Comparison of ENCODE assay signal across 24 mouse cellular contexts in genomic region chr5:101557156-101557555, GRCm38 (mm10).
DNase-seq lines count a peak whose midpoint lies in the region; ATAC-seq and TF ChIP-seq lines count a peak whose summit lies in the region.
"Had no signal": no experiment of that assay in that cellular context is flagged by ENCODE, and none has a peak within 500 bp of the region (broad histone marks: within the 10 kb centered on the region; RNA-seq: fewer than 3 reads in every experiment).

No protein-coding gene starts in this region.

- TF ChIP-seq CTCF in hindbrain, postnatal 0 days (IDR thresholded peaks at IDR 0.05; ENCODE audit: low read depth): no peak
- no peak for TF ChIP-seq CTCF in midbrain, postnatal 0 days (IDR thresholded peaks at IDR 0.05)

- no peaks in the 10 kb centered on the region for H3K36me3 ChIP-seq in forebrain, embryonic 14.5 days (ENCODE audit: control insufficient read depth, insufficient read depth, low read length)
- H3K36me3 ChIP-seq in forebrain, embryonic 15.5 days: no peaks in the 10 kb centered on the region
- no peaks in the 10 kb centered on the region for H3K36me3 ChIP-seq in hindbrain, postnatal 0 days (ENCODE audit: insufficient read depth, low read length)
- no peaks in the 10 kb centered on the region for H3K36me3 ChIP-seq in hindbrain, embryonic 13.5 days
- H3K36me3 ChIP-seq in midbrain, postnatal 0 days (ENCODE audit: insufficient read depth, low read length): no peaks in the 10 kb centered on the region
- H3K36me3 ChIP-seq in midbrain, embryonic 16.5 days (ENCODE audit: control insufficient read depth, insufficient read depth, low read length): no peaks in the 10 kb centered on the region
- H3K36me3 ChIP-seq: embryonic facial prominence, embryonic 10.5 days; embryonic facial prominence, embryonic 12.5 days; G1E had no signal

- H3K4me3 ChIP-seq in forebrain, embryonic 14.5 days (ENCODE audit: low read depth, low read length): no peak overlapping the region
- no peak overlapping the region for H3K4me3 ChIP-seq in forebrain, embryonic 15.5 days
- H3K4me3 ChIP-seq in hindbrain, postnatal 0 days (ENCODE audit: low read length): no peak overlapping the region
- H3K4me3 ChIP-seq in hindbrain, embryonic 13.5 days: no peak overlapping the region
- no peak overlapping the region for H3K4me3 ChIP-seq in midbrain, postnatal 0 days (ENCODE audit: low read depth, low read length)
- no peak overlapping the region for H3K4me3 ChIP-seq in midbrain, embryonic 16.5 days (ENCODE audit: low read depth, low read length)
- H3K4me3 ChIP-seq: embryonic facial prominence, embryonic 10.5 days; embryonic facial prominence, embryonic 12.5 days; forebrain, embryonic 13.5 days had no signal

- H3K4me2 ChIP-seq in forebrain, embryonic 14.5 days (ENCODE audit: low read length): no peak overlapping the region
- H3K4me2 ChIP-seq in forebrain, embryonic 15.5 days (replicated peaks): no peak overlapping the region
- no peak overlapping the region for H3K4me2 ChIP-seq in hindbrain, postnatal 0 days (ENCODE audit: low read depth, low read length)
- no peak overlapping the region for H3K4me2 ChIP-seq in hindbrain, embryonic 13.5 days
- H3K4me2 ChIP-seq in midbrain, postnatal 0 days (ENCODE audit: low read depth, low read length, poor library complexity, severe bottlenecking): no peak overlapping the region
- H3K4me2 ChIP-seq in midbrain, embryonic 16.5 days (ENCODE audit: low read length): no peak overlapping the region
- H3K4me2 ChIP-seq: embryonic facial prominence, embryonic 12.5 days; forebrain, embryonic 13.5 days had no signal

- no peaks in the 10 kb centered on the region for H3K9me3 ChIP-seq in forebrain, embryonic 14.5 days (replicated peaks; ENCODE audit: control insufficient read depth, low read length)
- no peaks in the 10 kb centered on the region for H3K9me3 ChIP-seq in forebrain, embryonic 15.5 days
- H3K9me3 ChIP-seq in hindbrain, postnatal 0 days (ENCODE audit: low read length): no peaks in the 10 kb centered on the region
- H3K9me3 ChIP-seq in hindbrain, embryonic 13.5 days: 0 out of 2 replicates have a peak, but pooled peaks cover 2% of the 10 kb centered on the region
- H3K9me3 ChIP-seq in midbrain, postnatal 0 days (ENCODE audit: low read length): no peaks in the 10 kb centered on the region
- no peaks in the 10 kb centered on the region for H3K9me3 ChIP-seq in midbrain, embryonic 16.5 days (replicated peaks; ENCODE audit: control insufficient read depth, low read length, poor library complexity, severe bottlenecking)
- H3K9me3 ChIP-seq: embryonic facial prominence, embryonic 10.5 days; embryonic facial prominence, embryonic 12.5 days had no signal

- no peak for ATAC-seq in forebrain, embryonic 14.5 days
- ATAC-seq in forebrain, embryonic 15.5 days (replicated peaks): no peak
- no peak for ATAC-seq in hindbrain, postnatal 0 days
- no peak for ATAC-seq in hindbrain, embryonic 13.5 days (ENCODE audit: low FRiP score)
- ATAC-seq in midbrain, postnatal 0 days (ENCODE audit: low FRiP score): no peak
- no peak for ATAC-seq in midbrain, embryonic 16.5 days
- ATAC-seq: activated CD4-positive, CD25-positive, alpha-beta regulatory T cell, adult 4 months; CD4-positive, CD25-positive, alpha-beta regulatory T cell, adult 4 months; forebrain, embryonic 13.5 days; forebrain, postnatal 0 days; Patski had no signal

- H3K9ac ChIP-seq in forebrain, embryonic 14.5 days (ENCODE audit: low read length): no peak overlapping the region
- H3K9ac ChIP-seq in forebrain, embryonic 15.5 days (replicated peaks): no peak overlapping the region
- H3K9ac ChIP-seq in hindbrain, postnatal 0 days (replicated peaks; ENCODE audit: low read length): no peak overlapping the region
- no peak overlapping the region for H3K9ac ChIP-seq in hindbrain, embryonic 13.5 days
- no peak overlapping the region for H3K9ac ChIP-seq in midbrain, postnatal 0 days (replicated peaks; ENCODE audit: low read length, poor library complexity, severe bottlenecking)
- no peak overlapping the region for H3K9ac ChIP-seq in midbrain, embryonic 16.5 days (ENCODE audit: low read depth, low read length)
- H3K9ac ChIP-seq: embryonic facial prominence, embryonic 12.5 days; forebrain, embryonic 13.5 days; forebrain, postnatal 0 days had no signal

- WGBS in forebrain, embryonic 14.5 days: 58% methylated on average over 3 of the region's 3 CpGs
- WGBS in forebrain, embryonic 15.5 days: 52% methylated on average over 3 of the region's 3 CpGs
- 48% methylated on average over 3 of the region's 3 CpGs for WGBS in hindbrain, postnatal 0 days
- WGBS in hindbrain, embryonic 13.5 days: 89% methylated on average over 3 of the region's 3 CpGs
- WGBS in midbrain, postnatal 0 days: 81% methylated on average over 3 of the region's 3 CpGs
- WGBS in midbrain, embryonic 16.5 days: 79% methylated on average over 3 of the region's 3 CpGs

- H3K27ac ChIP-seq in forebrain, embryonic 14.5 days (ENCODE audit: low read depth, low read length): no peak overlapping the region
- no peak overlapping the region for H3K27ac ChIP-seq in forebrain, embryonic 15.5 days (replicated peaks)
- no peak overlapping the region for H3K27ac ChIP-seq in hindbrain, postnatal 0 days
- no peak overlapping the region for H3K27ac ChIP-seq in hindbrain, embryonic 13.5 days
- no peak overlapping the region for H3K27ac ChIP-seq in midbrain, postnatal 0 days (ENCODE audit: low read depth, low read length)
- H3K27ac ChIP-seq in midbrain, embryonic 16.5 days (ENCODE audit: low read length): no peak overlapping the region
- H3K27ac ChIP-seq: embryonic facial prominence, embryonic 10.5 days; embryonic facial prominence, embryonic 12.5 days; forebrain, embryonic 13.5 days had no signal

- H3K4me1 ChIP-seq in forebrain, embryonic 14.5 days (ENCODE audit: control insufficient read depth, insufficient read depth, low read length): peaks cover 7% of the 10 kb centered on the region; the same call in 1 of the 2 replicates
- H3K4me1 ChIP-seq in forebrain, embryonic 15.5 days: 0 out of 2 replicates have a peak, but pooled peaks cover 4% of the 10 kb centered on the region
- no peaks in the 10 kb centered on the region for H3K4me1 ChIP-seq in hindbrain, postnatal 0 days (ENCODE audit: insufficient read depth, low read length)
- H3K4me1 ChIP-seq in hindbrain, embryonic 13.5 days (replicated peaks): no peaks in the 10 kb centered on the region
- no peaks in the 10 kb centered on the region for H3K4me1 ChIP-seq in midbrain, postnatal 0 days (ENCODE audit: insufficient read depth, low read length)
- H3K4me1 ChIP-seq in midbrain, embryonic 16.5 days (ENCODE audit: control insufficient read depth, insufficient read depth, low read length): no peaks in the 10 kb centered on the region
- H3K4me1 ChIP-seq: embryonic facial prominence, embryonic 10.5 days; embryonic facial prominence, embryonic 12.5 days had no signal

- DNase-seq in cerebellum, postnatal 10 days: peak; percentile 54 to 55
- DNase-seq in cerebellum, adult 8-10 months: no peak
- DNase-seq in forebrain, embryonic 14.5 days (ENCODE audit: low spot score): peak; percentile 32
- peak; percentile 27 for DNase-seq in hindbrain, postnatal 0 days (ENCODE audit: low spot score)
- peak; percentile 18 for DNase-seq in midbrain, postnatal 0 days (ENCODE audit: low spot score)
- DNase-seq: adrenal gland, adult 8-10 months; adrenal gland, postnatal 14 days; adrenal gland, postnatal 36 days; B cell, adult 2 months; cerebellum, adult 11-12 months; cerebellum, adult 9-11 months; cerebellum, postnatal 36 days; forebrain, postnatal 0 days had no signal

- H3K27me3 ChIP-seq in forebrain, embryonic 14.5 days (replicated peaks; ENCODE audit: control insufficient read depth, insufficient read depth, low read length): 0 out of 2 replicates have a peak, but pooled peaks cover 3% of the 10 kb centered on the region
- H3K27me3 ChIP-seq in forebrain, embryonic 15.5 days: no peaks in the 10 kb centered on the region
- H3K27me3 ChIP-seq in hindbrain, postnatal 0 days (ENCODE audit: insufficient read depth, low read length): peaks cover 3% of the 10 kb centered on the region; the same call in 1 of the 2 replicates
- H3K27me3 ChIP-seq in hindbrain, embryonic 13.5 days: peaks cover 67% of the 10 kb centered on the region
- H3K27me3 ChIP-seq in midbrain, postnatal 0 days (ENCODE audit: insufficient read depth, low read length): peaks cover 13% of the 10 kb centered on the region
- H3K27me3 ChIP-seq in midbrain, embryonic 16.5 days (ENCODE audit: control insufficient read depth, insufficient read depth, low read depth, low read length): peaks cover 21% of the 10 kb centered on the region
- H3K27me3 ChIP-seq: CH12.LX; embryonic facial prominence, embryonic 12.5 days; Patski had no signal
